Mouse (Mus musculus): ENCODE data around the gene Gm37240. TPM values are rescaled to one million over a fixed set of nuclear protein-coding genes. Genes with fewer than 3 reads are reported as not detected.

Gm37240 gene
- polyA plus RNA-seq, 1 experiment from 2014 or later, result 0.43 TPM

- Histone ChIP-seq H3K9ac (ENCODE audit: low read length) (no peak overlapping the region), H3K9me3 (ENCODE audit: control insufficient read depth, low read length) (no peaks in the 10 kb centered on the region), H3K27me3 (ENCODE audit: control insufficient read depth, insufficient read depth, low read length) (no peaks in the 10 kb centered on the region), H3K4me3 (ENCODE audit: low read depth, low read length) (no peak overlapping the region), H3K4me1 (replicated peaks; ENCODE audit: control insufficient read depth, insufficient read depth, low read length) (peaks cover 14% of the 10 kb centered on the region), H3K4me2 (ENCODE audit: low read depth, low read length, severe bottlenecking) (no peak overlapping the region), H3K27ac (ENCODE audit: low read depth, low read length) (no peak overlapping the region), H3K36me3 (ENCODE audit: control insufficient read depth, insufficient read depth, low read length) (no peaks in the 10 kb centered on the region)
- no peak for ATAC-seq (replicated peaks; ENCODE audit: low FRiP score)
- no peak for DNase-seq (ENCODE audit: low spot score)
- 63% methylated on average over 10 of the region's 10 CpGs for WGBS
Observed at GRCm38 (mm10) chr3:85339269-85339820, 548.0 kb downstream of the Gm37240 start.

- Histone ChIP-seq H3K27ac (ENCODE audit: low read depth, low read length) (no peak overlapping the region), H3K9me3 (ENCODE audit: control insufficient read depth, low read length) (no peaks in the 10 kb centered on the region), H3K4me1 (replicated peaks; ENCODE audit: control insufficient read depth, insufficient read depth, low read length) (peaks cover 14% of the 10 kb centered on the region), H3K36me3 (ENCODE audit: control insufficient read depth, insufficient read depth, low read length) (no peaks in the 10 kb centered on the region), H3K4me3 (ENCODE audit: low read depth, low read length) (no peak overlapping the region), H3K9ac (ENCODE audit: low read length) (no peak overlapping the region), H3K4me2 (ENCODE audit: low read depth, low read length, severe bottlenecking) (no peak overlapping the region), H3K27me3 (ENCODE audit: control insufficient read depth, insufficient read depth, low read length) (no peaks in the 10 kb centered on the region)
- ATAC-seq (replicated peaks; ENCODE audit: low FRiP score) (no peak; the same call in 1 of the 2 replicates), DNase-seq (ENCODE audit: low spot score) (no peak)
- WGBS, result 45% methylated on average over 3 of the region's 3 CpGs
Observed at GRCm38 (mm10) chr3:85338755-85339095, 548.6 kb downstream of the Gm37240 start.

GRCm38 (mm10) chr3:85337881-85338754, 549.2 kb downstream of the Gm37240 start:
- H3K9me3 ChIP-seq (ENCODE audit: control insufficient read depth, low read length), result no peaks in the 10 kb centered on the region
- no peaks in the 10 kb centered on the region for H3K27me3 ChIP-seq (ENCODE audit: control insufficient read depth, insufficient read depth, low read length)
- peaks cover 14% of the 10 kb centered on the region for H3K4me1 ChIP-seq (replicated peaks; ENCODE audit: control insufficient read depth, insufficient read depth, low read length)
- DNase-seq (ENCODE audit: low spot score) (no peak), ATAC-seq (replicated peaks; ENCODE audit: low FRiP score) (peak; percentile 86)
- no peak overlapping the region for H3K4me3 ChIP-seq (ENCODE audit: low read depth, low read length)
- H3K4me2 ChIP-seq (ENCODE audit: low read depth, low read length, severe bottlenecking), result no peak overlapping the region
- 37% methylated on average over 7 of the region's 7 CpGs for WGBS
- no peak overlapping the region for H3K27ac ChIP-seq (ENCODE audit: low read depth, low read length)
- no peak overlapping the region for H3K9ac ChIP-seq (ENCODE audit: low read length)
- no peaks in the 10 kb centered on the region for H3K36me3 ChIP-seq (ENCODE audit: control insufficient read depth, insufficient read depth, low read length)

- Histone ChIP-seq H3K36me3 (ENCODE audit: control insufficient read depth, insufficient read depth, low read length) (no peaks in the 10 kb centered on the region), H3K27me3 (ENCODE audit: control insufficient read depth, insufficient read depth, low read length) (no peaks in the 10 kb centered on the region), H3K9me3 (ENCODE audit: control insufficient read depth, low read length) (no peaks in the 10 kb centered on the region), H3K9ac (ENCODE audit: low read length) (no peak overlapping the region), H3K27ac (ENCODE audit: low read depth, low read length) (no peak overlapping the region), H3K4me1 (replicated peaks; ENCODE audit: control insufficient read depth, insufficient read depth, low read length) (peaks cover 14% of the 10 kb centered on the region), H3K4me3 (ENCODE audit: low read depth, low read length) (no peak overlapping the region), H3K4me2 (ENCODE audit: low read depth, low read length, severe bottlenecking) (no peak overlapping the region)
- DNase-seq (ENCODE audit: low spot score) (no peak), ATAC-seq (replicated peaks; ENCODE audit: low FRiP score) (no peak)
- WGBS, result 64% methylated on average over 1 of the region's 1 CpGs
Observed at GRCm38 (mm10) chr3:85335517-85335916, 551.8 kb downstream of the Gm37240 start.

GRCm38 (mm10) chr3:85332276-85332675, 555.0 kb downstream of the Gm37240 start:
- ATAC-seq (replicated peaks; ENCODE audit: low FRiP score) (no peak), DNase-seq (ENCODE audit: low spot score) (no peak)
- Histone ChIP-seq H3K4me1 (replicated peaks; ENCODE audit: control insufficient read depth, insufficient read depth, low read length) (no peaks in the 10 kb centered on the region), H3K36me3 (ENCODE audit: control insufficient read depth, insufficient read depth, low read length) (no peaks in the 10 kb centered on the region), H3K4me2 (ENCODE audit: low read depth, low read length, severe bottlenecking) (no peak overlapping the region), H3K27ac (ENCODE audit: low read depth, low read length) (no peak overlapping the region), H3K9ac (ENCODE audit: low read length) (no peak overlapping the region), H3K9me3 (ENCODE audit: control insufficient read depth, low read length) (no peaks in the 10 kb centered on the region), H3K27me3 (ENCODE audit: control insufficient read depth, insufficient read depth, low read length) (no peaks in the 10 kb centered on the region), H3K4me3 (ENCODE audit: low read depth, low read length) (no peak overlapping the region)
- 93% methylated on average over 4 of the region's 4 CpGs for WGBS

GRCm38 (mm10) chr3:85318256-85318655, 569.1 kb downstream of the Gm37240 start:
- no peak overlapping the region for H3K4me2 ChIP-seq (ENCODE audit: low read depth, low read length, severe bottlenecking)
- H3K4me3 ChIP-seq (ENCODE audit: low read depth, low read length), result no peak overlapping the region
- WGBS, result 29% methylated on average over 5 of the region's 5 CpGs
- ATAC-seq (replicated peaks; ENCODE audit: low FRiP score) (0 out of 2 replicates have a peak, but pooled peaks have one; percentile 7), DNase-seq (ENCODE audit: low spot score) (no peak)
- no peaks in the 10 kb centered on the region for H3K9me3 ChIP-seq (ENCODE audit: control insufficient read depth, low read length)
- H3K27ac ChIP-seq (ENCODE audit: low read depth, low read length), result no peak overlapping the region
- H3K27me3 ChIP-seq (ENCODE audit: control insufficient read depth, insufficient read depth, low read length), result no peaks in the 10 kb centered on the region
- no peak overlapping the region for H3K9ac ChIP-seq (ENCODE audit: low read length)
- no peaks in the 10 kb centered on the region for H3K4me1 ChIP-seq (replicated peaks; ENCODE audit: control insufficient read depth, insufficient read depth, low read length)
- H3K36me3 ChIP-seq (ENCODE audit: control insufficient read depth, insufficient read depth, low read length), result no peaks in the 10 kb centered on the region

GRCm38 (mm10) chr3:85317306-85317705, 570.0 kb downstream of the Gm37240 start:
- WGBS, result 96% methylated on average over 4 of the region's 4 CpGs
- Histone ChIP-seq H3K4me2 (ENCODE audit: low read depth, low read length, severe bottlenecking) (no peak overlapping the region), H3K36me3 (ENCODE audit: control insufficient read depth, insufficient read depth, low read length) (no peaks in the 10 kb centered on the region), H3K27me3 (ENCODE audit: control insufficient read depth, insufficient read depth, low read length) (no peaks in the 10 kb centered on the region), H3K4me1 (replicated peaks; ENCODE audit: control insufficient read depth, insufficient read depth, low read length) (no peaks in the 10 kb centered on the region), H3K27ac (ENCODE audit: low read depth, low read length) (no peak overlapping the region), H3K4me3 (ENCODE audit: low read depth, low read length) (no peak overlapping the region), H3K9me3 (ENCODE audit: control insufficient read depth, low read length) (no peaks in the 10 kb centered on the region), H3K9ac (ENCODE audit: low read length) (no peak overlapping the region)
- no peak for DNase-seq (ENCODE audit: low spot score)
- ATAC-seq (replicated peaks; ENCODE audit: low FRiP score), result no peak

GRCm38 (mm10) chr3:85314961-85315360, 572.4 kb downstream of the Gm37240 start:
- Histone ChIP-seq H3K36me3 (ENCODE audit: control insufficient read depth, insufficient read depth, low read length) (no peaks in the 10 kb centered on the region), H3K27ac (ENCODE audit: low read depth, low read length) (no peak overlapping the region), H3K27me3 (ENCODE audit: control insufficient read depth, insufficient read depth, low read length) (no peaks in the 10 kb centered on the region), H3K9me3 (ENCODE audit: control insufficient read depth, low read length) (no peaks in the 10 kb centered on the region), H3K4me3 (ENCODE audit: low read depth, low read length) (no peak overlapping the region), H3K9ac (ENCODE audit: low read length) (no peak overlapping the region), H3K4me1 (replicated peaks; ENCODE audit: control insufficient read depth, insufficient read depth, low read length) (no peaks in the 10 kb centered on the region), H3K4me2 (ENCODE audit: low read depth, low read length, severe bottlenecking) (no peak overlapping the region)
- ATAC-seq (replicated peaks; ENCODE audit: low FRiP score), result no peak
- no peak for DNase-seq (ENCODE audit: low spot score)
- WGBS, result 76% methylated on average over 6 of the region's 6 CpGs

Measured in forebrain, embryonic 11.5 days (tissue).